Mouse (Mus musculus): ENCODE results near the gene Nat8f7. TPM values are rescaled to one million over a fixed set of nuclear protein-coding genes. Genes with fewer than 3 reads are reported as not detected.
"Not testable (repeated sequence)": the region's sequence is repeated elsewhere in the genome, so short reads cannot be mapped to it uniquely, and the experiment has no call there.

Nat8f7 gene
- not detected in 2 replicates for total RNA-seq (2012; rRNA removed)

DNA sequence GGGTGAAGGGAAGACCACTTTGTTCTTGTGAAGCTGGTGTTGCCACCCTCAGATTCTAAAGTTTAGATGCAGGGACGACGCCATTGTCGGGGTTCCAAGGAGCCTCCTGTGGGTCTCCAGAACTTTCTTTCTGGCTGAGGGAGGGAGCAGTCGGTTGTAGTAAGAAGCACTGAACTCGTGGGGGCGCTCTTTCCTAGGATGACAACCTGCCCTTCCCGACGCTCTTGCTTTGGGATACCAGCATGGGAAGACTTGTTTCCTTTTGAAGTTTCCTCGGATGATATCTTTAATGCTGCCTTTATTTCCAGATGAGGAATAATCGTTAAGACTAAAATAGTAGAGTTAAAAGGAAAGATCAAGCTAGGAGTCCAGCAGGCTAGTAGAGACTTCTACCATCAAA, at the start of gene Nat8f7:
Gene Nat8f7 (minus strand): TSS at position 101 of the 400 bp plus-strand sequence.
- H3K9ac ChIP-seq (ENCODE audit: insufficient read depth, low read depth, low read length, poor library complexity, severe bottlenecking); H3K4me3 ChIP-seq (ENCODE audit: insufficient read depth in 1 of 2, low read depth in 1 of 2, low read length in 2 of 2, poor library complexity in 1 of 2, severe bottlenecking in 1 of 2); H3K9me3 ChIP-seq (ENCODE audit: control insufficient read depth, insufficient read depth, low read depth, low read length); H3K27ac ChIP-seq (ENCODE audit: insufficient read depth, low read depth, low read length, poor library complexity, severe bottlenecking); H3K36me3 ChIP-seq (ENCODE audit: control insufficient read depth, insufficient read depth, low read length, poor library complexity, severe bottlenecking); in situ Hi-C loops (cut with MboI; ENCODE audit: low sequenced_read_pairs in 2 of 2, unreplicated experiment in 2 of 2); H3K4me1 ChIP-seq (ENCODE audit: control insufficient read depth in 2 of 2, insufficient read depth in 2 of 2, low read length in 2 of 2, poor library complexity in 1 of 2); DNase-seq (ENCODE audit: low read depth, low spot score): not testable (repeated sequence)

DNA sequence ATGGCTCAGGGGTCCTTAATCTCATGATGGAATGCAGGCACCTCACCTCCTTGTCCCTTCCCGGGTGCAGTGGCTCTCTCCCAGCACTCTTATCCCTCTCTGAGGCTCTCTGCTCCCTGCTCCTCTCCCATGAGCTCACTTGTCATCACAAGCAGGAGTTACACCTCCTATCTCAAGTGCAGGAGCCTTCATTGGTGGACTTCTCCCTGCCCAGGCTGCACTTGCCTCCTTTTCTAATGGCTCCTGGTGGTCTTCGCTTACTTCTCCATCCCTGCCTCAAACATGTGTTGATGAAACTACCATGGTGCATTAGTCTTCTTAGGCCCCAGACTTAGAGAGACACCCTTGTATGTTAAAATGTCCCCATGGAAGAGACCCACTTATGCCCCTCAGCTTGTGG, 49.7 kb upstream of the Nat8f7 start:
- DNase-seq (ENCODE audit: low read depth, low spot score); H3K27ac ChIP-seq (ENCODE audit: insufficient read depth, low read depth, low read length, poor library complexity, severe bottlenecking); H3K4me3 ChIP-seq (ENCODE audit: insufficient read depth in 1 of 2, low read depth in 1 of 2, low read length in 2 of 2, poor library complexity in 1 of 2, severe bottlenecking in 1 of 2); H3K9ac ChIP-seq (ENCODE audit: insufficient read depth, low read depth, low read length, poor library complexity, severe bottlenecking); H3K36me3 ChIP-seq (ENCODE audit: control insufficient read depth, insufficient read depth, low read length, poor library complexity, severe bottlenecking); in situ Hi-C loops (cut with MboI; ENCODE audit: low sequenced_read_pairs in 2 of 2, unreplicated experiment in 2 of 2); H3K9me3 ChIP-seq (ENCODE audit: control insufficient read depth, insufficient read depth, low read depth, low read length); H3K4me1 ChIP-seq (ENCODE audit: control insufficient read depth in 2 of 2, insufficient read depth in 2 of 2, low read length in 2 of 2, poor library complexity in 1 of 2): not testable (repeated sequence)

GRCm38 (mm10) chr6:85755705-85756249, 42.8 kb upstream of the Nat8f7 start:
- DNase-seq (ENCODE audit: low read depth, low spot score); H3K36me3 ChIP-seq (ENCODE audit: control insufficient read depth, insufficient read depth, low read length, poor library complexity, severe bottlenecking); H3K9ac ChIP-seq (ENCODE audit: insufficient read depth, low read depth, low read length, poor library complexity, severe bottlenecking); H3K27ac ChIP-seq (ENCODE audit: insufficient read depth, low read depth, low read length, poor library complexity, severe bottlenecking); H3K4me3 ChIP-seq (ENCODE audit: insufficient read depth in 1 of 2, low read depth in 1 of 2, low read length in 2 of 2, poor library complexity in 1 of 2, severe bottlenecking in 1 of 2); in situ Hi-C loops (cut with MboI; ENCODE audit: low sequenced_read_pairs in 2 of 2, unreplicated experiment in 2 of 2); H3K4me1 ChIP-seq (ENCODE audit: control insufficient read depth in 2 of 2, insufficient read depth in 2 of 2, low read length in 2 of 2, poor library complexity in 1 of 2); H3K9me3 ChIP-seq (ENCODE audit: control insufficient read depth, insufficient read depth, low read depth, low read length): not testable (repeated sequence)

DNA sequence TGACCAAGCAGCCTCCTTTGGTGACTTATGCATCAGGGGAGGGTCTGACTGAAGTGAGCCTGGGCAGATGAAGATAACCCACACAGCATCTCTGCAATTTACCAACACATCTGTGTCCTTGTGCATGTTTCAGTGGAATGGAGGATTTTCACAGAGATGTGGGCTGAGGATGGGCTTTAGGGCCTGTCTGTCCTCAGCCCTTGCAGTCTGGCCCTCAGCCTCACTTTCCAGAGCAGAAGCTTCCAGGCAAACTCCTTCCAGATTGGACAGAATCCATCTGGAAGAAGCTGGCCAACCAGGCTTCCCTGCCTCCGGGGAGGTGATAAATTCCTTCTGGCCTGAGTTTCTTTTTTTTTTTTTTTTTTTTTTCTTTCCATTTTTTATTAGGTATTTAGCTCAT, 3.4 kb downstream of the Nat8f7 start:
- H3K27ac ChIP-seq (ENCODE audit: insufficient read depth, low read depth, low read length, poor library complexity, severe bottlenecking); H3K9me3 ChIP-seq (ENCODE audit: control insufficient read depth, insufficient read depth, low read depth, low read length); H3K4me3 ChIP-seq (ENCODE audit: insufficient read depth in 1 of 2, low read depth in 1 of 2, low read length in 2 of 2, poor library complexity in 1 of 2, severe bottlenecking in 1 of 2); H3K4me1 ChIP-seq (ENCODE audit: control insufficient read depth in 2 of 2, insufficient read depth in 2 of 2, low read length in 2 of 2, poor library complexity in 1 of 2); H3K36me3 ChIP-seq (ENCODE audit: control insufficient read depth, insufficient read depth, low read length, poor library complexity, severe bottlenecking); in situ Hi-C loops (cut with MboI; ENCODE audit: low sequenced_read_pairs in 2 of 2, unreplicated experiment in 2 of 2); H3K9ac ChIP-seq (ENCODE audit: insufficient read depth, low read depth, low read length, poor library complexity, severe bottlenecking); DNase-seq (ENCODE audit: low read depth, low spot score): not testable (repeated sequence)

DNA sequence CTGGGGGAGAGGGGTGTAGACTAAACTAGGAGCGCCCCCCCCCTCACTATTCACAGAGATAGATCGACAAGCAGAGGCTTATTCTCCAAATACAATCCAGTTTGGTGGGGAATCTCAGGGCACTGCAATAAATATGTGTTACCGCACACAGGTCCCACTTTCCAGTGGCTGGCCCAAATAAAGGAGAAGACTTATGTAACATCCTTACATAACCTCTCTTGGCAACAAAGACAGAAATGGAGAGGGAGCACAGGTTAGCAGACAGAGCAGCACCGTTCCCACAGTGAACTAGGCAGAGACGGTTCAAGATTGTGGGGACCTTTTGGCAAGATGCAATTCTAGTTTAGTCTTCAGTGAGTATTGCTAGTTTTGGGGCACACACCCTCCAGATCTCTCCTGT, 3.8 kb downstream of the Nat8f7 start:
- in situ Hi-C loops (cut with MboI; ENCODE audit: low sequenced_read_pairs in 2 of 2, unreplicated experiment in 2 of 2); H3K27ac ChIP-seq (ENCODE audit: insufficient read depth, low read depth, low read length, poor library complexity, severe bottlenecking); H3K4me3 ChIP-seq (ENCODE audit: insufficient read depth in 1 of 2, low read depth in 1 of 2, low read length in 2 of 2, poor library complexity in 1 of 2, severe bottlenecking in 1 of 2); DNase-seq (ENCODE audit: low read depth, low spot score); H3K4me1 ChIP-seq (ENCODE audit: control insufficient read depth in 2 of 2, insufficient read depth in 2 of 2, low read length in 2 of 2, poor library complexity in 1 of 2); H3K9me3 ChIP-seq (ENCODE audit: control insufficient read depth, insufficient read depth, low read depth, low read length); H3K36me3 ChIP-seq (ENCODE audit: control insufficient read depth, insufficient read depth, low read length, poor library complexity, severe bottlenecking); H3K9ac ChIP-seq (ENCODE audit: insufficient read depth, low read depth, low read length, poor library complexity, severe bottlenecking): not testable (repeated sequence)

- H3K36me3 ChIP-seq (ENCODE audit: control insufficient read depth, insufficient read depth, low read length, poor library complexity, severe bottlenecking); H3K9me3 ChIP-seq (ENCODE audit: control insufficient read depth, insufficient read depth, low read depth, low read length); H3K4me3 ChIP-seq (ENCODE audit: insufficient read depth in 1 of 2, low read depth in 1 of 2, low read length in 2 of 2, poor library complexity in 1 of 2, severe bottlenecking in 1 of 2); H3K9ac ChIP-seq (ENCODE audit: insufficient read depth, low read depth, low read length, poor library complexity, severe bottlenecking); in situ Hi-C loops (cut with MboI; ENCODE audit: low sequenced_read_pairs in 2 of 2, unreplicated experiment in 2 of 2); H3K4me1 ChIP-seq (ENCODE audit: control insufficient read depth in 2 of 2, insufficient read depth in 2 of 2, low read length in 2 of 2, poor library complexity in 1 of 2); H3K27ac ChIP-seq (ENCODE audit: insufficient read depth, low read depth, low read length, poor library complexity, severe bottlenecking); DNase-seq (ENCODE audit: low read depth, low spot score): not testable (repeated sequence)
Measured at GRCm38 (mm10) chr6:85701943-85702342, 11.1 kb downstream of the Nat8f7 start.

Other genes with a start within 250 kb of the Nat8f7 start
- 0.54 and 0.85 TPM in 2 replicates for gene Fbxo41, start 210.2 kb downstream of the Nat8f7 start, total RNA-seq (2012; rRNA removed)
- 0.21 and 0.31 TPM in 2 replicates for gene Egr4, start 199.6 kb downstream of the Nat8f7 start, total RNA-seq (2012; rRNA removed)
- gene Alms1, start 125.7 kb downstream of the Nat8f7 start, total RNA-seq (2012; rRNA removed): 22.0 and 23.4 TPM in 2 replicates
- 0.21 TPM in 1 of 2 replicates, not detected in the other for gene Nat8f3, start 52.5 kb upstream of the Nat8f7 start, total RNA-seq (2012; rRNA removed)
- gene Nat8f6, start 107.7 kb upstream of the Nat8f7 start, total RNA-seq (2012; rRNA removed): not detected in 2 replicates
- not detected in 2 replicates for gene Nat8f5, start 107.8 kb upstream of the Nat8f7 start, total RNA-seq (2012; rRNA removed)
- not detected in 2 replicates for gene Nat8, start 118.9 kb upstream of the Nat8f7 start, total RNA-seq (2012; rRNA removed)
- gene Nat8f2, start 156.0 kb upstream of the Nat8f7 start, total RNA-seq (2012; rRNA removed): 1.0 and 2.1 TPM in 2 replicates
- 6.0 and 6.8 TPM in 2 replicates for gene Nat8f4, start 191.7 kb upstream of the Nat8f7 start, total RNA-seq (2012; rRNA removed)
- 17.2 and 25.3 TPM in 2 replicates for gene Tprkb, start 198.7 kb upstream of the Nat8f7 start, total RNA-seq (2012; rRNA removed)
- 1.1 and 2.7 TPM in 2 replicates for gene Nat8f1, start 202.5 kb upstream of the Nat8f7 start, total RNA-seq (2012; rRNA removed)
- gene Dusp11, start 248.5 kb upstream of the Nat8f7 start, total RNA-seq (2012; rRNA removed): 28.8 and 29.4 TPM in 2 replicates

Measured in ES-E14 (cell line).